Mouse (Mus musculus): ENCODE results near the gene Akr1c13. TPM values are rescaled to one million over a fixed set of nuclear protein-coding genes. Genes with fewer than 3 reads are reported as not detected.

Akr1c13 gene
- polyA plus RNA-seq, 1 experiment from 2014 or later: 1.2 TPM

Other genes with a start within 250 kb of the Akr1c13 start
- 0.20 TPM in 1 of 2 replicates, not detected in the other for gene Ucn3, start 245.8 kb upstream of the Akr1c13 start, polyA plus RNA-seq (2016; fragmentation: Nextera tagmentation; extraction: Ambion mirVana)
- 0.46 and 0.81 TPM in 2 replicates for gene Akr1c14, start 142.1 kb upstream of the Akr1c13 start, polyA plus RNA-seq (2016; fragmentation: Nextera tagmentation; extraction: Ambion mirVana)
- not detected in 2 replicates for gene Akr1c18, start 40.5 kb upstream of the Akr1c13 start, polyA plus RNA-seq (2016; fragmentation: Nextera tagmentation; extraction: Ambion mirVana)
- 0.53 and 0.77 TPM in 2 replicates for gene Akr1c19, start 37.5 kb downstream of the Akr1c13 start, polyA plus RNA-seq (2016; fragmentation: Nextera tagmentation; extraction: Ambion mirVana)
- 0.14 and 0.27 TPM in 2 replicates for gene Akr1c12, start 88.3 kb downstream of the Akr1c13 start, polyA plus RNA-seq (2016; fragmentation: Nextera tagmentation; extraction: Ambion mirVana)
- not detected in 2 replicates for gene Akr1c6, start 243.2 kb downstream of the Akr1c13 start, polyA plus RNA-seq (2016; fragmentation: Nextera tagmentation; extraction: Ambion mirVana)